9 mouse cellular contexts compared by ENCODE assay signal in the genomic region with DNA sequence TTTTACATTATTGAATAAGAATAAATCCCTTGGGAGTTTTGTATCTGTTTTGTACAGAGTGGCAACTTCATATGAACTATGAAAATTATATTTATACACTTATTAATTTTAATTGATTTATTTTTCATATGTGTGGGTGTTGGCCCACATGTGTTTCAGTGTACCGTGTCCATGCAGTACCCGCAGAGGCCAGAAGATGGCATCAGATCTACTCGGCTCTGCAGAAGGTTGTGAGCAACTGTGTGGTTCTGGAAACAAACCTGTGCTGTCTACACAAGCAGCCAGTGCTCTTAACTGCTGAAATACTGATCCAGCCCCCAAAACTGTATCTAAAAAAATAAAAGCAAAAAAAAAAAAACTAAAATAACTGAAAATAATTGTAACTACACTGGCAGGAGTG. TPM values are rescaled to one million over a fixed set of nuclear protein-coding genes. Genes with fewer than 3 reads are reported as not detected.
DNase-seq lines count a peak whose midpoint lies in the region; ATAC-seq and TF ChIP-seq lines count a peak whose summit lies in the region.
"Had no signal": no experiment of that assay in that cellular context is flagged by ENCODE, and none has a peak within 500 bp of the region (broad histone marks: within the 10 kb centered on the region; RNA-seq: fewer than 3 reads in every experiment).

No protein-coding gene starts in this region.

- H3K36me3 ChIP-seq in E14TG2a.4 (ENCODE audit: insufficient read depth, low read length): no peaks in the 10 kb centered on the region
- no peaks in the 10 kb centered on the region for H3K36me3 ChIP-seq in lung, embryonic 14.5 days (ENCODE audit: insufficient read depth)

- no peaks in the 10 kb centered on the region for H3K27me3 ChIP-seq in E14TG2a.4 (ENCODE audit: insufficient read depth, low read length)
- H3K27me3 ChIP-seq in lung, embryonic 14.5 days (ENCODE audit: insufficient read depth, low read length): no peaks in the 10 kb centered on the region

- no peak for ATAC-seq in lung, embryonic 14.5 days (ENCODE audit: insufficient read depth)

- H3K4me2 ChIP-seq in lung, embryonic 14.5 days: no peak overlapping the region

- no peaks in the 10 kb centered on the region for H3K4me1 ChIP-seq in E14TG2a.4 (replicated peaks; ENCODE audit: low read depth, low read length)
- H3K4me1 ChIP-seq in lung, embryonic 14.5 days (ENCODE audit: insufficient read depth): no peaks in the 10 kb centered on the region

- no peak overlapping the region for H3K4me3 ChIP-seq in E14TG2a.4 (replicated peaks; ENCODE audit: low read length)
- H3K4me3 ChIP-seq in lung, embryonic 14.5 days (ENCODE audit: low read depth, low read length): no peak overlapping the region

- peak; percentile 37 for TF ChIP-seq CTCF in E14TG2a.4 (conservative IDR thresholded peaks at IDR 0.05; ENCODE audit: low read length)
- peak; percentile 72 for TF ChIP-seq CTCF in lung, embryonic 14.5 days (IDR thresholded peaks at IDR 0.05; ENCODE audit: low read depth)

- H3K9ac ChIP-seq in lung, embryonic 14.5 days: no peak overlapping the region

- 12% methylated on average over 3 of the region's 3 CpGs for WGBS in lung, embryonic 14.5 days

- H3K9me3 ChIP-seq in E14TG2a.4 (ENCODE audit: low read length): no peaks in the 10 kb centered on the region
- no peaks in the 10 kb centered on the region for H3K9me3 ChIP-seq in lung, embryonic 14.5 days (ENCODE audit: low read depth, low read length)

- DNase-seq in 3T3-L1 (ENCODE audit: low read depth, low spot score): peak; percentile 71
- peak; percentile 28 for DNase-seq in cerebellum, adult 11-12 months
- DNase-seq in frontal cortex, postnatal 10 days (ENCODE audit: low spot score in 2 of 2): peak; percentile 11 to 29
- DNase-seq in kidney, postnatal 4 days: peak; percentile 74 to 78
- DNase-seq in lung, embryonic 14.5 days: peak; percentile 75
- peak; percentile 53 for DNase-seq in right cerebral cortex, postnatal 14 days
- peak; percentile 17 to 67 for DNase-seq in urinary bladder, postnatal 4 days (ENCODE audit: low spot score in 2 of 2)

- H3K27ac ChIP-seq in lung, embryonic 14.5 days (ENCODE audit: low read depth): no peak overlapping the region

RNA-seq across cellular contexts. Expression of a gene that starts 6.7 kb away (rescaled TPM):
- polyA plus RNA-seq in lung, embryonic 14.5 days (2014; fragmentation: Nextera tagmentation; extraction: Ambion mirVana): not detected in 2 replicates
- polyA plus RNA-seq: heart, embryonic 14.5 days had no signal

RNA-seq across cellular contexts. Expression of a gene that starts 18.1 kb away (rescaled TPM):
- not detected in 2 replicates for polyA plus RNA-seq in lung, embryonic 14.5 days (2014; fragmentation: Nextera tagmentation; extraction: Ambion mirVana)
- polyA plus RNA-seq: heart, embryonic 14.5 days had no signal

Comparison
In these comparisons a context has a peak if more than half of its experiments do, and no peak if none do; other contexts are left out.
1. DNase-seq: peak in every context shown above with its lines; median percentile 76 in kidney, postnatal 4 days; 75 in lung, embryonic 14.5 days; 71 in 3T3-L1; 53 in right cerebral cortex, postnatal 14 days; 42 in urinary bladder, postnatal 4 days; 28 in cerebellum, adult 11-12 months; 20 in frontal cortex, postnatal 10 days.